Mouse (Mus musculus): ENCODE measurements around the gene Serpinb7.

DNA sequence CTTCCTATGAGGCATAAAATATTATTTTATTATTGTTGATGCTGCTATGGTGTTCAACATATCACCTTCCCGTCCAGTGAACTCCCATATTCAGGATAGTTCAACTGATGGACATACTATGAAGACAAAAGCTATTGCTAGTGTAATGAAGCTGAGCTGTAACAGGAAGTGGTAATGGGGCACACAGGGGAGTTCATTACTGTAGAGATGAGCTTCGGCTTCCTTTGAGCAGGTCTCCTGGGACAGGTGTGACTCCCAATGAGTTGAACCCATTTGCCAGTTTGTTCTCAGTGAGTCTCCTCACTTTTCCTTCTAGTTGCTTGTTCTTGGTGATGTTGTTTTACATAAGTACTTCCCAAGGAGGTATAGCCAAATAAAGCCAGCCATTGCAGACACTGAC is 36.1 kb downstream of the Serpinb7 start:
- TF ChIP-seq CTCF (conservative IDR thresholded peaks at IDR 0.05 in 1 of 2, IDR thresholded peaks at IDR 0.05 in 1 of 2; ENCODE audit: low read depth in 2 of 2, low read length in 2 of 2), result no peak
- TF ChIP-seq POLR2A (IDR thresholded peaks at IDR 0.05; ENCODE audit: low read depth, low read length), result no peak
- peak; percentile 67 for TF ChIP-seq EP300 (IDR thresholded peaks at IDR 0.05; ENCODE audit: low read length)
- no peak for TF ChIP-seq ZMIZ1 (IDR thresholded peaks at IDR 0.05; ENCODE audit: low read depth, low read length)
- TF ChIP-seq NRF1 (IDR thresholded peaks at IDR 0.05; ENCODE audit: low read depth, low read length), result no peak
- no peak for TF ChIP-seq HCFC1 (IDR thresholded peaks at IDR 0.05; ENCODE audit: low read depth, low read length)
- no peak for TF ChIP-seq KAT2A (IDR thresholded peaks at IDR 0.05; ENCODE audit: insufficient replicate concordance, low read length)
- TF ChIP-seq GABPA (IDR thresholded peaks at IDR 0.05; ENCODE audit: insufficient replicate concordance, low read depth, low read length), result no peak
- no peak for TF ChIP-seq TCF12 (IDR thresholded peaks at IDR 0.05; ENCODE audit: low read depth, low read length)
- no peak for TF ChIP-seq SIN3A (IDR thresholded peaks at IDR 0.05; ENCODE audit: low read length)
- no peak for TF ChIP-seq MAFK (IDR thresholded peaks at IDR 0.05; ENCODE audit: insufficient replicate concordance, low read length)
- 0 out of 2 replicates have a peak, but pooled peaks have one; percentile 48 for TF ChIP-seq IRF4 (IDR thresholded peaks at IDR 0.05; ENCODE audit: low read depth, low read length)
- no peak for TF ChIP-seq MAX (IDR thresholded peaks at IDR 0.05; ENCODE audit: low read length)

Data from CH12.LX (cell line).